Mouse (Mus musculus): ENCODE measurements around the gene Chrm3. TPM values are rescaled to one million over a fixed set of nuclear protein-coding genes. Genes with fewer than 3 reads are reported as not detected.

Chrm3 gene
- polyA plus RNA-seq, 1 experiment from 2014 or later, result 0.32 TPM

GRCm38 (mm10) chr13:9977699-9978098 lies 382.9 kb downstream of the Chrm3 start:
- H3K4me3 ChIP-seq (ENCODE audit: low read depth, low read length), result no peak overlapping the region
- no peak overlapping the region for H3K9ac ChIP-seq (ENCODE audit: low read length)
- no peaks in the 10 kb centered on the region for H3K9me3 ChIP-seq (ENCODE audit: control insufficient read depth, low read length)
- H3K36me3 ChIP-seq (ENCODE audit: control insufficient read depth, insufficient read depth, low read length), result no peaks in the 10 kb centered on the region
- no peak overlapping the region for H3K27ac ChIP-seq (ENCODE audit: low read depth, low read length)
- no peak overlapping the region for H3K4me2 ChIP-seq (ENCODE audit: low read depth, low read length, severe bottlenecking)
- H3K4me1 ChIP-seq (replicated peaks; ENCODE audit: control insufficient read depth, insufficient read depth, low read length), result no peaks in the 10 kb centered on the region
- 70% methylated on average over 1 of the region's 1 CpGs for WGBS
- ATAC-seq (replicated peaks; ENCODE audit: low FRiP score), result no peak
- no peaks in the 10 kb centered on the region for H3K27me3 ChIP-seq (ENCODE audit: control insufficient read depth, insufficient read depth, low read length)
- DNase-seq (ENCODE audit: low spot score), result no peak

DNA sequence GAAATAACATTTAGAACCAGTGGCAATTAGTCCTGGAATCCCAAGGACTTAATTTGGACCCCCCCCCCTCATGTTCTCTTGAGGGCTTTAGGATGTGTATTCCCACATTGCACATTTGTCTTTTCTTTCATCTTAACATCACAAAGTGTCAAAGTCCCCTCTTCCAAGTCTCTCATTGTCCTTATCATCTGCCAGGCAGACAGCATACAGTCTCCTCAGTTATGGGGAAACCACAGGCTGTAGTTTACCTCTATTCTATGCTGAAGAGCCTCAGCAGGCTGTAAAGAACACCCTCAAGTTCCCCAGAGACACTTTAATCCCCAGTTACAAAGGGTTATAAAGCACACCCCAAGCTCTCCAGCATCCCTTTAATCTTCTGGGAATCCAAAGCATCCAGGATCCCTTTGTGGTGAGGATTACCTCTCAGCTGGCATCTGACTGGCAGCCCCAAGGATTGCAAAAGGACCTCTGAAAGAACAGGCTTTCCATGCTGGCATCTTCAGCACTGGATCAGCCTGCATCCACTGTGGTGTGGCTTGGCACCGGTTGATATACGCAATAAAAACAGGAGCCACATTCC lies 386.8 kb downstream of the Chrm3 start:
- Histone ChIP-seq H3K9me3 (ENCODE audit: control insufficient read depth, low read length) (no peaks in the 10 kb centered on the region), H3K9ac (ENCODE audit: low read length) (no peak overlapping the region), H3K4me3 (ENCODE audit: low read depth, low read length) (no peak overlapping the region), H3K27me3 (ENCODE audit: control insufficient read depth, insufficient read depth, low read length) (no peaks in the 10 kb centered on the region), H3K4me1 (replicated peaks; ENCODE audit: control insufficient read depth, insufficient read depth, low read length) (no peaks in the 10 kb centered on the region), H3K4me2 (ENCODE audit: low read depth, low read length, severe bottlenecking) (no peak overlapping the region), H3K36me3 (ENCODE audit: control insufficient read depth, insufficient read depth, low read length) (no peaks in the 10 kb centered on the region), H3K27ac (ENCODE audit: low read depth, low read length) (no peak overlapping the region)
- no peak for ATAC-seq (replicated peaks; ENCODE audit: low FRiP score)
- WGBS, result 31% methylated on average over 2 of the region's 2 CpGs
- no peak for DNase-seq (ENCODE audit: low spot score)

DNA sequence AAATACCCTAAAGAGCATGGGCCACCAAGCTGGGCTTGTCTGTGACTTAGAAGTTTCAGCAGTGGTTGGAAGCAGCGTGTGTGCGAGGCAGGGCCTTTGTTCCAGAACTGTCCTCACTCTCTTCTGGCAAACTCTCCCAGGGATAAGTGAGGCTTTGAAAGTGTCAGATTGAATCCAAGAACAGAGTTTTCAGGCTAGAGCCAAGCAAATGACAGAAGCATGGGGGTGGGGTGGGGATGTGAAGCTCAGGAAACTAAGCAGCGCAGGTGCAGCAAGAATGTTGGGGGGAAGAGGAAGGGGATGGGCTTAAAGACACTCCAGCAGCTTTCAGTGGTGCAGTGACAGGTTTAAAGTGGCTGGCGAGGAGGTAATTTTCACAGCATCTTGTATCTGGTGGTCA lies 388.8 kb downstream of the Chrm3 start:
- DNase-seq (ENCODE audit: low spot score), result no peak
- ATAC-seq (replicated peaks; ENCODE audit: low FRiP score), result no peak
- 52% methylated on average over 4 of the region's 4 CpGs for WGBS
- Histone ChIP-seq H3K9ac (ENCODE audit: low read length) (no peak overlapping the region), H3K4me2 (ENCODE audit: low read depth, low read length, severe bottlenecking) (no peak overlapping the region), H3K27me3 (ENCODE audit: control insufficient read depth, insufficient read depth, low read length) (no peaks in the 10 kb centered on the region), H3K4me3 (ENCODE audit: low read depth, low read length) (no peak overlapping the region), H3K9me3 (ENCODE audit: control insufficient read depth, low read length) (no peaks in the 10 kb centered on the region), H3K4me1 (replicated peaks; ENCODE audit: control insufficient read depth, insufficient read depth, low read length) (no peaks in the 10 kb centered on the region), H3K36me3 (ENCODE audit: control insufficient read depth, insufficient read depth, low read length) (no peaks in the 10 kb centered on the region), H3K27ac (ENCODE audit: low read depth, low read length) (no peak overlapping the region)

DNA sequence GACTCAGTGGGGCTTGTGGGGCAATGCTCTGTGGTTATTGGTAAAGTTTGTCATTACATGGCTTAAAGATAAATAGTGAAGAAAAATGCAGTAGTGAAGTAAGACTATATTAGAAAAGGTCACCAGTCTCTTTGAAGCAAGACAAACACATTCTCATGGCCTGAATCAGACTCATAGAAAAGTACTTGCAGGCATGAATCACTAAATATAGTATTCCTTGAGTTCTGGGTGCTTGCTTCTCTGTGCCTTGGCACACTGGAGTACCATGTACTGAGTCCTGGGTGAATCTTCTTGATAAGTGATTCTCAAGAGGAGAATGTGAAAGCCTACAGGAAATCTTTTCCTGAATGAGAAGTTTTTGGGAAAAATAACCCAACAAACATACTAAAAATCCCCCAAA lies 408.0 kb downstream of the Chrm3 start:
- H3K36me3 ChIP-seq (ENCODE audit: control insufficient read depth, insufficient read depth, low read length), result no peaks in the 10 kb centered on the region
- H3K4me1 ChIP-seq (replicated peaks; ENCODE audit: control insufficient read depth, insufficient read depth, low read length), result no peaks in the 10 kb centered on the region
- DNase-seq (ENCODE audit: low spot score), result no peak
- no peaks in the 10 kb centered on the region for H3K9me3 ChIP-seq (ENCODE audit: control insufficient read depth, low read length)
- no peak overlapping the region for H3K4me3 ChIP-seq (ENCODE audit: low read depth, low read length)
- no peak overlapping the region for H3K27ac ChIP-seq (ENCODE audit: low read depth, low read length)
- no peak overlapping the region for H3K4me2 ChIP-seq (ENCODE audit: low read depth, low read length, severe bottlenecking)
- H3K27me3 ChIP-seq (ENCODE audit: control insufficient read depth, insufficient read depth, low read length), result no peaks in the 10 kb centered on the region
- ATAC-seq (replicated peaks; ENCODE audit: low FRiP score), result no peak
- H3K9ac ChIP-seq (ENCODE audit: low read length), result no peak overlapping the region

GRCm38 (mm10) chr13:9951376-9951775 lies 409.3 kb downstream of the Chrm3 start:
- no peak overlapping the region for H3K4me3 ChIP-seq (ENCODE audit: low read depth, low read length)
- no peak for ATAC-seq (replicated peaks; ENCODE audit: low FRiP score)
- WGBS, result 89% methylated on average over 1 of the region's 1 CpGs
- no peak overlapping the region for H3K4me2 ChIP-seq (ENCODE audit: low read depth, low read length, severe bottlenecking)
- no peaks in the 10 kb centered on the region for H3K27me3 ChIP-seq (ENCODE audit: control insufficient read depth, insufficient read depth, low read length)
- no peaks in the 10 kb centered on the region for H3K4me1 ChIP-seq (replicated peaks; ENCODE audit: control insufficient read depth, insufficient read depth, low read length)
- DNase-seq (ENCODE audit: low spot score), result no peak
- no peak overlapping the region for H3K27ac ChIP-seq (ENCODE audit: low read depth, low read length)
- no peaks in the 10 kb centered on the region for H3K36me3 ChIP-seq (ENCODE audit: control insufficient read depth, insufficient read depth, low read length)
- no peaks in the 10 kb centered on the region for H3K9me3 ChIP-seq (ENCODE audit: control insufficient read depth, low read length)
- H3K9ac ChIP-seq (ENCODE audit: low read length), result no peak overlapping the region

DNA sequence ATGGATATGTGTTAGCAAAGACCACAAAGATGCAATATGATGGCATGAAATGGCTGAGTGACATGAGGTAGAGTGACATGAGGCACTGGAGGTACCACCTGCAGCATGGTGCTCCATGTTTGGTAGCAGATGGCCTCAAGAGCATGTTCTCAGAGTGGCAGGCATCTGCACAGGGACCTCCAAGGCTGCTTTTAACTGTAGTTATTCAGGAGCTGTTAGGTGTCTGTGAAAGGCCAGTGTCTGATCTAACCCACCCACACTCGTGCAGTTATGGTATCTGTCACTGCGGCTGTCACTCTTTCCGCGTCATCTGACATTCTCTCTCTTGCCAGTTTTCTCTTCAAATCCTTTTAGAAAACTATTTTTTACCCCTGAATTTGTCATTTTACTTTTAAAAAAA lies 411.6 kb downstream of the Chrm3 start:
- Histone ChIP-seq H3K9me3 (ENCODE audit: control insufficient read depth, low read length) (no peaks in the 10 kb centered on the region), H3K36me3 (ENCODE audit: control insufficient read depth, insufficient read depth, low read length) (no peaks in the 10 kb centered on the region), H3K9ac (ENCODE audit: low read length) (no peak overlapping the region), H3K4me2 (ENCODE audit: low read depth, low read length, severe bottlenecking) (no peak overlapping the region), H3K27ac (ENCODE audit: low read depth, low read length) (no peak overlapping the region), H3K4me3 (ENCODE audit: low read depth, low read length) (no peak overlapping the region), H3K4me1 (replicated peaks; ENCODE audit: control insufficient read depth, insufficient read depth, low read length) (no peaks in the 10 kb centered on the region), H3K27me3 (ENCODE audit: control insufficient read depth, insufficient read depth, low read length) (no peaks in the 10 kb centered on the region)
- DNase-seq (ENCODE audit: low spot score) (no peak), ATAC-seq (replicated peaks; ENCODE audit: low FRiP score) (no peak)
- 96% methylated on average over 4 of the region's 4 CpGs for WGBS

GRCm38 (mm10) chr13:9940186-9940585 lies 420.5 kb downstream of the Chrm3 start:
- Histone ChIP-seq H3K36me3 (ENCODE audit: control insufficient read depth, insufficient read depth, low read length) (no peaks in the 10 kb centered on the region), H3K27me3 (ENCODE audit: control insufficient read depth, insufficient read depth, low read length) (no peaks in the 10 kb centered on the region), H3K9me3 (ENCODE audit: control insufficient read depth, low read length) (no peaks in the 10 kb centered on the region), H3K4me2 (ENCODE audit: low read depth, low read length, severe bottlenecking) (no peak overlapping the region), H3K27ac (ENCODE audit: low read depth, low read length) (no peak overlapping the region), H3K4me1 (replicated peaks; ENCODE audit: control insufficient read depth, insufficient read depth, low read length) (no peaks in the 10 kb centered on the region), H3K4me3 (ENCODE audit: low read depth, low read length) (no peak overlapping the region), H3K9ac (ENCODE audit: low read length) (no peak overlapping the region)
- no peak for DNase-seq (ENCODE audit: low spot score)
- 83% methylated on average over 1 of the region's 1 CpGs for WGBS
- no peak for ATAC-seq (replicated peaks; ENCODE audit: low FRiP score)

DNA sequence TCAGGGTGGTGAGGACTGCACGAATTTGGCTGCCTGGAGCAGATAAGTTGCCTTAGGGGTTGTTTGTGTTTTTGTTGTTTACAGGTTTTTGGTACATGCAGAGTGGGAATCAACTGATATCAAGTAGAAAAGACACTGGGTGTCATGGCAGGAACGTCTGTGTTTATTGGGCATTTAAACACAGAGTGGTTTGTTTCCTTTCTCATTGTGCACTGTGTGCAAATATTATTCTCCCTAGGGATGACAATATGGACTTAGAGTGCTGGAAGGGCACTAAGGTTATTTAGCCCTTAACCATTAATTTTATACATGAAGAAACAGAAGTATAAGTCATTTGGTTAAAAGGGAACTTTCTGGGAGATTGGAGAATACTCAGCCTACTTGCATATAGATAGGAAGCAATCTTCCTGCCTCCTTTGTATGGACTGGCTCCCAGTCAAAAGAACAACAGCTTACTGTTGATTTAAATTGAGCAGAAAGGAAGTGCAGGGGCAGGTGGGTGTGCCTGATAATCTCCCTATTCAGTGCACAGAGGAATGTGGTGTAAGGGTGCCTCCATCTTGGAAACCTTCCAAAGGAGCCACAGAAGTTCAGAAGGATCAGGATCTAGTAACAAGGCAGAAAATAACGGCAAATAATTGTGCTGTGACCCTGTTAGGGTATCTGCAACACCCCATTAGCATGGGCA lies 421.7 kb downstream of the Chrm3 start:
- H3K27ac ChIP-seq (ENCODE audit: low read depth, low read length), result no peak overlapping the region
- H3K4me2 ChIP-seq (ENCODE audit: low read depth, low read length, severe bottlenecking), result no peak overlapping the region
- no peak overlapping the region for H3K9ac ChIP-seq (ENCODE audit: low read length)
- 62% methylated on average over 3 of the region's 3 CpGs for WGBS
- ATAC-seq (replicated peaks; ENCODE audit: low FRiP score) (no peak), DNase-seq (ENCODE audit: low spot score) (no peak)
- no peaks in the 10 kb centered on the region for H3K4me1 ChIP-seq (replicated peaks; ENCODE audit: control insufficient read depth, insufficient read depth, low read length)
- H3K36me3 ChIP-seq (ENCODE audit: control insufficient read depth, insufficient read depth, low read length), result no peaks in the 10 kb centered on the region
- no peak overlapping the region for H3K4me3 ChIP-seq (ENCODE audit: low read depth, low read length)
- no peaks in the 10 kb centered on the region for H3K9me3 ChIP-seq (ENCODE audit: control insufficient read depth, low read length)
- H3K27me3 ChIP-seq (ENCODE audit: control insufficient read depth, insufficient read depth, low read length), result no peaks in the 10 kb centered on the region

GRCm38 (mm10) chr13:9932714-9933113 lies 427.9 kb downstream of the Chrm3 start:
- H3K27me3 ChIP-seq (ENCODE audit: control insufficient read depth, insufficient read depth, low read length), result no peaks in the 10 kb centered on the region

More at GRCm38 (mm10) chr13:9932714-9933113, 427.9 kb downstream of the Chrm3 start:
- Histone ChIP-seq H3K9me3 (ENCODE audit: control insufficient read depth, low read length) (no peaks in the 10 kb centered on the region), H3K27ac (ENCODE audit: low read depth, low read length) (no peak overlapping the region), H3K4me1 (replicated peaks; ENCODE audit: control insufficient read depth, insufficient read depth, low read length) (peaks cover 5% of the 10 kb centered on the region; the same call in 1 of the 2 replicates), H3K36me3 (ENCODE audit: control insufficient read depth, insufficient read depth, low read length) (no peaks in the 10 kb centered on the region), H3K4me2 (ENCODE audit: low read depth, low read length, severe bottlenecking) (no peak overlapping the region), H3K9ac (ENCODE audit: low read length) (no peak overlapping the region), H3K4me3 (ENCODE audit: low read depth, low read length) (no peak overlapping the region)
- WGBS, result 74% methylated on average over 4 of the region's 4 CpGs
- no peak for DNase-seq (ENCODE audit: low spot score)
- ATAC-seq (replicated peaks; ENCODE audit: low FRiP score), result no peak
